In the genomic region with DNA sequence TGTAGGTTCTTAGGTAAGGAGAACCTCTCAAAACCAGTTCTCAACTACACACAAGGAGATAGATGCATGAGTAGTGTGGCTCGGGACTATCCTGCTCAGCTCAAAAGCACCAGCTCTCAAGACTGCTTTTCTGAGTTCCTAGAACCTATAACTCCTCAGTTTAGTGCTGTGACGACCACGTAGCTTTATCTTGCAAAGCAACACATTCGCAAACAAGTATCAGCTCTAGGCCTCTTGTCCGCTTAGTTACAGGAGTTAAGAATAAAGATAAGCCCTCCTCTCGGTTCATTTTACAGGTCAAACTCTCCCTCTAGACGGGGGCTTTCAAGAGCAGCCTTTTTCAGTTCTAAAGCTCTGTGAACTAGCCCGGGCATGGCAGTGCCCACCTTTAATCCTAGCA, we compare ENCODE assay signal across 15 mouse cellular contexts. TPM values are rescaled to one million over a fixed set of nuclear protein-coding genes. Genes with fewer than 3 reads are reported as not detected.
DNase-seq lines count a peak whose midpoint lies in the region; ATAC-seq and TF ChIP-seq lines count a peak whose summit lies in the region.
"Had no signal": no experiment of that assay in that cellular context is flagged by ENCODE, and none has a peak within 500 bp of the region (broad histone marks: within the 10 kb centered on the region; RNA-seq: fewer than 3 reads in every experiment).

No protein-coding gene starts in this region.

- H3K4me3 ChIP-seq in ES-Bruce4 (ENCODE audit: low read depth, low read length) = no peak overlapping the region
- peak overlapping the region; percentile 40 for H3K4me3 ChIP-seq in erythroblast, embryonic 14.5 days (replicated peaks)
- no peak overlapping the region for H3K4me3 ChIP-seq in liver, embryonic 15.5 days (replicated peaks)
- H3K4me3 ChIP-seq in midbrain, embryonic 15.5 days = no peak overlapping the region
- H3K4me3 ChIP-seq in midbrain, embryonic 11.5 days (ENCODE audit: low read depth, low read length) = no peak overlapping the region
- H3K4me3 ChIP-seq: kidney, embryonic 15.5 days; limb, embryonic 13.5 days; neural tube, embryonic 12.5 days had no signal

- H3K27me3 ChIP-seq in ES-Bruce4 (ENCODE audit: control insufficient read depth, insufficient read depth, low read length, poor library complexity, severe bottlenecking) = no peaks in the 10 kb centered on the region
- no peaks in the 10 kb centered on the region for H3K27me3 ChIP-seq in erythroblast, embryonic 14.5 days (ENCODE audit: control insufficient read depth)
- H3K27me3 ChIP-seq in liver, embryonic 15.5 days = no peaks in the 10 kb centered on the region
- no peaks in the 10 kb centered on the region for H3K27me3 ChIP-seq in midbrain, embryonic 15.5 days (replicated peaks)
- H3K27me3 ChIP-seq in midbrain, embryonic 11.5 days (ENCODE audit: control insufficient read depth, insufficient read depth, low read length) = no peaks in the 10 kb centered on the region
- H3K27me3 ChIP-seq: kidney, embryonic 15.5 days; limb, embryonic 13.5 days; neural tube, embryonic 12.5 days had no signal

- TF ChIP-seq EP300 in ES-Bruce4 (IDR thresholded peaks at IDR 0.05; ENCODE audit: insufficient read depth, low read depth, low read length) = no peak

- DNase-seq in heart, adult 11 months = peak; percentile 73
- no peak for DNase-seq in heart, postnatal 36 days
- DNase-seq in thymus, postnatal 14 days = no peak
- no peak for DNase-seq in midbrain, embryonic 11.5 days (ENCODE audit: low spot score, missing footprints)
- DNase-seq: adrenal gland, postnatal 14 days; cerebellum, adult 2 months; heart, adult 18-20 months; thymus, adult 2 months had no signal

- TF ChIP-seq CTCF in ES-Bruce4 (IDR thresholded peaks at IDR 0.05; ENCODE audit: low read depth, low read length) = no peak

- H3K27ac ChIP-seq in ES-Bruce4 (ENCODE audit: insufficient read depth, low read length) = peak overlapping the region; percentile 46
- peak overlapping the region; percentile 81 for H3K27ac ChIP-seq in liver, embryonic 15.5 days (replicated peaks)
- no peak overlapping the region for H3K27ac ChIP-seq in midbrain, embryonic 15.5 days
- H3K27ac ChIP-seq in midbrain, embryonic 11.5 days (ENCODE audit: low read depth, low read length) = no peak overlapping the region
- H3K27ac ChIP-seq: kidney, embryonic 15.5 days; limb, embryonic 13.5 days; neural tube, embryonic 12.5 days had no signal

- peak; percentile 84 for ATAC-seq in liver, embryonic 15.5 days (ENCODE audit: insufficient read depth)
- no peak for ATAC-seq in midbrain, embryonic 15.5 days (replicated peaks)
- no peak for ATAC-seq in midbrain, embryonic 11.5 days (ENCODE audit: low FRiP score)

- H3K9ac ChIP-seq in ES-Bruce4 (ENCODE audit: low read depth, poor library complexity, severe bottlenecking) = 0 out of 2 replicates have a peak overlapping the region, but pooled peaks have one; percentile 3
- H3K9ac ChIP-seq in liver, embryonic 15.5 days = peak overlapping the region; percentile 38; the same call in 1 of the 2 replicates
- H3K9ac ChIP-seq in midbrain, embryonic 15.5 days = no peak overlapping the region
- no peak overlapping the region for H3K9ac ChIP-seq in midbrain, embryonic 11.5 days (ENCODE audit: low read length)
- H3K9ac ChIP-seq: kidney, embryonic 15.5 days; limb, embryonic 13.5 days; neural tube, embryonic 12.5 days had no signal

- H3K36me3 ChIP-seq in ES-Bruce4 (ENCODE audit: control insufficient read depth, insufficient read depth, low read length, poor library complexity, severe bottlenecking) = no peaks in the 10 kb centered on the region; the same call in 1 of the 2 replicates
- H3K36me3 ChIP-seq in erythroblast, embryonic 14.5 days (ENCODE audit: control insufficient read depth) = peaks cover 32% of the 10 kb centered on the region
- H3K36me3 ChIP-seq in liver, embryonic 15.5 days (replicated peaks) = peaks cover 9% of the 10 kb centered on the region; the same call in 1 of the 2 replicates
- no peaks in the 10 kb centered on the region for H3K36me3 ChIP-seq in midbrain, embryonic 15.5 days (replicated peaks)
- H3K36me3 ChIP-seq in midbrain, embryonic 11.5 days (ENCODE audit: control insufficient read depth, insufficient read depth, low read length) = no peaks in the 10 kb centered on the region
- H3K36me3 ChIP-seq: neural tube, embryonic 12.5 days had no signal

- H3K4me2 ChIP-seq in liver, embryonic 15.5 days = peak overlapping the region; percentile 59
- no peak overlapping the region for H3K4me2 ChIP-seq in midbrain, embryonic 15.5 days
- no peak overlapping the region for H3K4me2 ChIP-seq in midbrain, embryonic 11.5 days
- H3K4me2 ChIP-seq: kidney, embryonic 15.5 days; limb, embryonic 13.5 days; neural tube, embryonic 12.5 days had no signal

- WGBS in liver, embryonic 15.5 days (ENCODE audit: insufficient replicate concordance) = 13% methylated on average over 8 of the region's 8 CpGs
- 63% methylated on average over 8 of the region's 8 CpGs for WGBS in midbrain, embryonic 15.5 days
- WGBS in midbrain, embryonic 11.5 days = 64% methylated on average over 8 of the region's 8 CpGs

- peaks cover 2% of the 10 kb centered on the region for H3K4me1 ChIP-seq in ES-Bruce4 (ENCODE audit: control insufficient read depth, insufficient read depth, low read length)
- H3K4me1 ChIP-seq in erythroblast, embryonic 14.5 days (ENCODE audit: control insufficient read depth) = peaks cover 63% of the 10 kb centered on the region
- H3K4me1 ChIP-seq in liver, embryonic 15.5 days (replicated peaks) = peaks cover 59% of the 10 kb centered on the region
- H3K4me1 ChIP-seq in midbrain, embryonic 15.5 days = peaks cover 17% of the 10 kb centered on the region
- H3K4me1 ChIP-seq in midbrain, embryonic 11.5 days (ENCODE audit: control insufficient read depth, insufficient read depth, low read length) = 0 out of 2 replicates have a peak, but pooled peaks cover 2% of the 10 kb centered on the region

- H3K9me3 ChIP-seq in ES-Bruce4 (replicated peaks; ENCODE audit: control insufficient read depth, insufficient read depth, low read length, poor library complexity, severe bottlenecking) = no peaks in the 10 kb centered on the region
- no peaks in the 10 kb centered on the region for H3K9me3 ChIP-seq in erythroblast, embryonic 14.5 days (ENCODE audit: control insufficient read depth, low read length)
- H3K9me3 ChIP-seq in liver, embryonic 15.5 days (replicated peaks) = no peaks in the 10 kb centered on the region
- no peaks in the 10 kb centered on the region for H3K9me3 ChIP-seq in midbrain, embryonic 15.5 days
- no peaks in the 10 kb centered on the region for H3K9me3 ChIP-seq in midbrain, embryonic 11.5 days (ENCODE audit: control insufficient read depth, low read length)
- H3K9me3 ChIP-seq: kidney, embryonic 15.5 days; limb, embryonic 13.5 days; neural tube, embryonic 12.5 days had no signal

- intact Hi-C loops in heart, postnatal 36 days (cut with DNase I) = no loop called here

- TF ChIP-seq POLR2A in ES-Bruce4 (IDR thresholded peaks at IDR 0.05; ENCODE audit: insufficient read depth, low read length) = no peak

RNA-seq across cellular contexts. Expression of gene Lemd3, which starts 22.3 kb away (rescaled TPM):
- total RNA-seq in heart, postnatal 36 days (2021) = 10 to 100 TPM; 13.4 to 13.6 TPM
- 17.4 and 20.2 TPM in 2 replicates for polyA plus RNA-seq in ES-Bruce4 (2011; ENCODE audit: insufficient read depth, insufficient read length, low read depth, missing spikeins)
- polyA plus RNA-seq in erythroblast, embryonic 14.5 days (2012) = 0.26 and 0.36 TPM in 2 replicates
- polyA plus RNA-seq in liver, embryonic 15.5 days (2015; fragmentation: Nextera tagmentation; extraction: Ambion mirVana) = 0.84 and 1.0 TPM in 2 replicates
- 2.9 and 3.1 TPM in 2 replicates for polyA plus RNA-seq in midbrain, embryonic 15.5 days (2015; fragmentation: Nextera tagmentation; extraction: Ambion mirVana)
- polyA plus RNA-seq in midbrain, embryonic 11.5 days (2014; fragmentation: Nextera tagmentation; extraction: Ambion mirVana) = 4.6 and 4.8 TPM in 2 replicates

RNA-seq across cellular contexts. Expression of gene Msrb3, which starts 57.9 kb away (rescaled TPM):
- 10 to 100 TPM; 84.0 to 89.1 TPM for total RNA-seq in heart, postnatal 36 days (2021)
- polyA plus RNA-seq in ES-Bruce4 (2011; ENCODE audit: insufficient read depth, insufficient read length, low read depth, missing spikeins) = 2.6 and 3.2 TPM in 2 replicates
- polyA plus RNA-seq in erythroblast, embryonic 14.5 days (2012) = not detected in 2 replicates
- 1.2 and 1.3 TPM in 2 replicates for polyA plus RNA-seq in liver, embryonic 15.5 days (2015; fragmentation: Nextera tagmentation; extraction: Ambion mirVana)
- 0.84 and 1.4 TPM in 2 replicates for polyA plus RNA-seq in midbrain, embryonic 15.5 days (2015; fragmentation: Nextera tagmentation; extraction: Ambion mirVana)
- polyA plus RNA-seq in midbrain, embryonic 11.5 days (2014; fragmentation: Nextera tagmentation; extraction: Ambion mirVana) = 3.9 and 4.6 TPM in 2 replicates

Comparison
In these comparisons a context has a peak if more than half of its experiments do, and no peak if none do; other contexts are left out.
1. H3K27ac ChIP-seq: peak in ES-Bruce4 (single experiment) and liver, embryonic 15.5 days (single experiment); none in midbrain, embryonic 15.5 days (single experiment) and midbrain, embryonic 11.5 days (single experiment).
2. H3K9ac ChIP-seq: peak in ES-Bruce4 (single experiment) and liver, embryonic 15.5 days (single experiment); none in midbrain, embryonic 15.5 days (single experiment) and midbrain, embryonic 11.5 days (single experiment).